Mouse (Mus musculus): ENCODE data around the gene Cep78. TPM values are rescaled to one million over a fixed set of nuclear protein-coding genes. Genes with fewer than 3 reads are reported as not detected.

Gene Cep78
- total RNA-seq, 2 experiments from 2014 or later, result 2.5 to 2.6 TPM

GRCm38 (mm10) chr19:15973365-15973764 lies 11.4 kb downstream of the Cep78 start:
- DNase-seq (ENCODE audit: low spot score), result no peak

- DNase-seq (ENCODE audit: low spot score), result peak; percentile 17
Measured at GRCm38 (mm10) chr19:15965082-15965481, 19.7 kb downstream of the Cep78 start.

- DNase-seq (ENCODE audit: low spot score), result no peak
Measured at GRCm38 (mm10) chr19:15964533-15964932, 20.3 kb downstream of the Cep78 start.

GRCm38 (mm10) chr19:15963011-15963695 lies 21.6 kb downstream of the Cep78 start:
- no peak for DNase-seq (ENCODE audit: low spot score)

- no peak for DNase-seq (ENCODE audit: low spot score)
Measured at GRCm38 (mm10) chr19:15962313-15962712, 22.5 kb downstream of the Cep78 start.

GRCm38 (mm10) chr19:15950225-15950624 lies 34.6 kb downstream of the Cep78 start:
- DNase-seq (ENCODE audit: low spot score), result no peak

- DNase-seq (ENCODE audit: low spot score), result no peak
Measured at GRCm38 (mm10) chr19:15948867-15949266, 35.9 kb downstream of the Cep78 start.

- no peak for DNase-seq (ENCODE audit: low spot score)
Measured at GRCm38 (mm10) chr19:15948426-15948825, 36.4 kb downstream of the Cep78 start.

GRCm38 (mm10) chr19:15947237-15947636 lies 37.6 kb downstream of the Cep78 start, which contains the start of gene Psat1:
TSS of gene Psat1 (minus strand) at chr19:15947337.
- no peak for DNase-seq (ENCODE audit: low spot score)

GRCm38 (mm10) chr19:15946663-15947062 lies 38.1 kb downstream of the Cep78 start:
- no peak for DNase-seq (ENCODE audit: low spot score)

- no peak for DNase-seq (ENCODE audit: low spot score)
Measured at GRCm38 (mm10) chr19:15943117-15943423, 41.7 kb downstream of the Cep78 start.

GRCm38 (mm10) chr19:15942421-15943116 lies 42.2 kb downstream of the Cep78 start:
- DNase-seq (ENCODE audit: low spot score), result no peak

- DNase-seq (ENCODE audit: low spot score), result no peak
Measured at GRCm38 (mm10) chr19:15941399-15941798, 43.4 kb downstream of the Cep78 start.

GRCm38 (mm10) chr19:15925719-15926045 lies 59.1 kb downstream of the Cep78 start:
- peak; percentile 44 for DNase-seq (ENCODE audit: low spot score)

GRCm38 (mm10) chr19:15924866-15925718 lies 59.7 kb downstream of the Cep78 start:
- peak; percentile 79 for DNase-seq (ENCODE audit: low spot score)

GRCm38 (mm10) chr19:15924181-15924865 lies 60.5 kb downstream of the Cep78 start:
- DNase-seq (ENCODE audit: low spot score), result peak; percentile 14

- DNase-seq (ENCODE audit: low spot score), result peak; percentile 3
Measured at GRCm38 (mm10) chr19:15923426-15923825, 61.4 kb downstream of the Cep78 start.

- no peak for DNase-seq (ENCODE audit: low spot score)
Measured at GRCm38 (mm10) chr19:15919336-15919735, 65.5 kb downstream of the Cep78 start.

- DNase-seq (ENCODE audit: low spot score), result no peak
Measured at GRCm38 (mm10) chr19:15918111-15918510, 66.7 kb downstream of the Cep78 start.

GRCm38 (mm10) chr19:15913249-15913997 lies 71.4 kb downstream of the Cep78 start:
- DNase-seq (ENCODE audit: low spot score), result no peak

GRCm38 (mm10) chr19:15911441-15911840 lies 73.3 kb downstream of the Cep78 start:
- DNase-seq (ENCODE audit: low spot score), result no peak

Measured in gastrocnemius, adult 18-20 months (tissue).